Comparison of ENCODE assay signal across 9 mouse cellular contexts in genomic region chr7:27378431-27378830, GRCm38 (mm10). TPM values are rescaled to one million over a fixed set of nuclear protein-coding genes. Genes with fewer than 3 reads are reported as not detected.
DNase-seq lines count a peak whose midpoint lies in the region; ATAC-seq lines count a peak whose summit lies in the region.
"Had no signal": no experiment of that assay in that cellular context is flagged by ENCODE, and none has a peak within 500 bp of the region (broad histone marks: within the 10 kb centered on the region; RNA-seq: fewer than 3 reads in every experiment).

No protein-coding gene starts in this region.

- H3K27ac ChIP-seq in midbrain, embryonic 14.5 days (replicated peaks; ENCODE audit: low read depth, low read length): no peak overlapping the region
- H3K27ac ChIP-seq in midbrain, embryonic 13.5 days: no peak overlapping the region
- no peak overlapping the region for H3K27ac ChIP-seq in hindbrain, embryonic 10.5 days

- H3K4me1 ChIP-seq in midbrain, embryonic 14.5 days (ENCODE audit: control insufficient read depth, insufficient read depth, low read length): no peaks in the 10 kb centered on the region
- H3K4me1 ChIP-seq in midbrain, embryonic 13.5 days (replicated peaks): 0 out of 2 replicates have a peak, but pooled peaks cover 3% of the 10 kb centered on the region
- H3K4me1 ChIP-seq in hindbrain, embryonic 10.5 days (replicated peaks): 0 out of 2 replicates have a peak, but pooled peaks cover 3% of the 10 kb centered on the region

- no peak overlapping the region for H3K4me2 ChIP-seq in midbrain, embryonic 14.5 days (ENCODE audit: low read length)
- H3K4me2 ChIP-seq in midbrain, embryonic 13.5 days (replicated peaks): no peak overlapping the region

- ATAC-seq in cerebellum, adult (ENCODE audit: insufficient number of reproducible peaks, low FRiP score, low TSS enrichment): no peak
- ATAC-seq in midbrain, embryonic 14.5 days (ENCODE audit: low FRiP score, low TSS enrichment): no peak
- no peak for ATAC-seq in midbrain, embryonic 13.5 days
- peak; percentile 41; the same call in 1 of the 2 replicates for ATAC-seq in neutrophil, adult 5-6 weeks (ENCODE audit: extremely low read depth, insufficient number of reproducible peaks, low FRiP score, poor library complexity, severe bottlenecking)

- H3K9me3 ChIP-seq in midbrain, embryonic 14.5 days (ENCODE audit: control insufficient read depth, low read length): no peaks in the 10 kb centered on the region
- H3K9me3 ChIP-seq in midbrain, embryonic 13.5 days: no peaks in the 10 kb centered on the region
- H3K9me3 ChIP-seq in hindbrain, embryonic 10.5 days: 0 out of 2 replicates have a peak, but pooled peaks cover under 1% of the 10 kb centered on the region

- DNase-seq in cerebellum, postnatal 10 days: peak; percentile 82 to 86
- DNase-seq in midbrain, embryonic 14.5 days: peak; percentile 75
- peak; percentile 34 for DNase-seq in fat pad, adult 2 months (ENCODE audit: extremely low read depth, low read depth, low spot score)
- no peak for DNase-seq in frontal cortex, postnatal 14 days (ENCODE audit: low spot score in 2 of 2)
- DNase-seq in hindbrain, embryonic 10.5 days (ENCODE audit: low spot score): no peak

- no peak overlapping the region for H3K4me3 ChIP-seq in midbrain, embryonic 14.5 days (replicated peaks; ENCODE audit: low read depth, low read length)
- H3K4me3 ChIP-seq in midbrain, embryonic 13.5 days (replicated peaks): no peak overlapping the region
- H3K4me3 ChIP-seq in hindbrain, embryonic 10.5 days: no peak overlapping the region

- 21% methylated on average over 4 of the region's 4 CpGs for WGBS in midbrain, embryonic 14.5 days
- 21% methylated on average over 4 of the region's 4 CpGs for WGBS in midbrain, embryonic 13.5 days
- WGBS in hindbrain, embryonic 10.5 days: 25% methylated on average over 4 of the region's 4 CpGs

- no peaks in the 10 kb centered on the region for H3K36me3 ChIP-seq in midbrain, embryonic 14.5 days (ENCODE audit: control insufficient read depth, insufficient read depth, low read length)
- no peaks in the 10 kb centered on the region for H3K36me3 ChIP-seq in midbrain, embryonic 13.5 days
- H3K36me3 ChIP-seq in hindbrain, embryonic 10.5 days: no peaks in the 10 kb centered on the region

- H3K27me3 ChIP-seq in midbrain, embryonic 14.5 days (ENCODE audit: control insufficient read depth, insufficient read depth, low read length): peaks cover 33% of the 10 kb centered on the region
- peaks cover 64% of the 10 kb centered on the region for H3K27me3 ChIP-seq in midbrain, embryonic 13.5 days
- peaks cover 63% of the 10 kb centered on the region for H3K27me3 ChIP-seq in hindbrain, embryonic 10.5 days (ENCODE audit: insufficient read depth, poor library complexity, severe bottlenecking)

- no peak overlapping the region for H3K9ac ChIP-seq in midbrain, embryonic 14.5 days (replicated peaks; ENCODE audit: low read length)
- no peak overlapping the region for H3K9ac ChIP-seq in midbrain, embryonic 13.5 days (replicated peaks)

RNA-seq across cellular contexts. Expression of gene Gm20479, which starts 21.2 kb away (rescaled TPM):
- polyA plus RNA-seq in midbrain, embryonic 14.5 days (2014; fragmentation: Nextera tagmentation; extraction: Ambion mirVana): not detected in 2 replicates
- polyA plus RNA-seq in midbrain, embryonic 13.5 days (2015; fragmentation: Nextera tagmentation; extraction: Ambion mirVana): 0.53 TPM in 1 of 2 replicates, not detected in the other
- total RNA-seq in neutrophil, adult 5-6 weeks (2017): not detected in 2 replicates
- polyA plus RNA-seq in hindbrain, embryonic 10.5 days (2016; fragmentation: Nextera tagmentation; extraction: Ambion mirVana): 0.50 TPM in 1 of 2 replicates, not detected in the other
- polyA plus RNA-seq: heart, embryonic 16.5 days had no signal

RNA-seq across cellular contexts. Expression of gene Shkbp1, which starts 22.6 kb away (rescaled TPM):
- 50.4 and 52.5 TPM in 2 replicates for polyA plus RNA-seq in midbrain, embryonic 14.5 days (2014; fragmentation: Nextera tagmentation; extraction: Ambion mirVana)
- polyA plus RNA-seq in midbrain, embryonic 13.5 days (2015; fragmentation: Nextera tagmentation; extraction: Ambion mirVana): 67.2 and 84.3 TPM in 2 replicates
- 56.8 and 69.9 TPM in 2 replicates for total RNA-seq in neutrophil, adult 5-6 weeks (2017)
- 76.3 and 87.4 TPM in 2 replicates for polyA plus RNA-seq in hindbrain, embryonic 10.5 days (2016; fragmentation: Nextera tagmentation; extraction: Ambion mirVana)

RNA-seq across cellular contexts. Expression of gene Ltbp4, which starts 40.9 kb away (rescaled TPM):
- polyA plus RNA-seq in midbrain, embryonic 14.5 days (2014; fragmentation: Nextera tagmentation; extraction: Ambion mirVana): 6.4 and 7.4 TPM in 2 replicates
- 8.0 and 9.1 TPM in 2 replicates for polyA plus RNA-seq in midbrain, embryonic 13.5 days (2015; fragmentation: Nextera tagmentation; extraction: Ambion mirVana)
- 0.12 TPM in 1 of 2 replicates, not detected in the other for total RNA-seq in neutrophil, adult 5-6 weeks (2017)
- 5.8 and 7.5 TPM in 2 replicates for polyA plus RNA-seq in hindbrain, embryonic 10.5 days (2016; fragmentation: Nextera tagmentation; extraction: Ambion mirVana)

Comparison
In these comparisons a context has a peak if more than half of its experiments do, and no peak if none do; other contexts are left out.
1. DNase-seq: peak in cerebellum, postnatal 10 days (2 of 2), midbrain, embryonic 14.5 days (single experiment) and fat pad, adult 2 months (single experiment); none in frontal cortex, postnatal 14 days (0 of 2) and hindbrain, embryonic 10.5 days (single experiment).